Mouse (Mus musculus): ENCODE measurements around the gene Mansc4.
A peak's percentile ranks its signal among the peaks of the same experiment; 100 is the strongest.

The Mansc4 gene

GRCm38 (mm10) chr6:147085398-147086040 lies 1.3 kb downstream of the Mansc4 start:
- no peak for DNase-seq (ENCODE audit: extremely low read depth, insufficient read length, low spot score)

- DNase-seq (ENCODE audit: extremely low read depth, insufficient read length, low spot score) = no peak
Observed at GRCm38 (mm10) chr6:147079919-147080318, 6.9 kb downstream of the Mansc4 start.

GRCm38 (mm10) chr6:147076878-147077277 lies 10.0 kb downstream of the Mansc4 start:
- no peak for DNase-seq (ENCODE audit: extremely low read depth, insufficient read length, low spot score)

GRCm38 (mm10) chr6:147075808-147076387 lies 10.9 kb downstream of the Mansc4 start:
- no peak for DNase-seq (ENCODE audit: extremely low read depth, insufficient read length, low spot score)

- no peak for DNase-seq (ENCODE audit: extremely low read depth, insufficient read length, low spot score)
Observed at GRCm38 (mm10) chr6:147064944-147065261, 21.9 kb downstream of the Mansc4 start.

- no peak for DNase-seq (ENCODE audit: extremely low read depth, insufficient read length, low spot score)
Observed at GRCm38 (mm10) chr6:147064226-147064943, 22.4 kb downstream of the Mansc4 start.

GRCm38 (mm10) chr6:147062694-147063093 lies 24.1 kb downstream of the Mansc4 start:
- DNase-seq (ENCODE audit: extremely low read depth, insufficient read length, low spot score) = no peak

- no peak for DNase-seq (ENCODE audit: extremely low read depth, insufficient read length, low spot score)
Observed at GRCm38 (mm10) chr6:147062034-147062433, 24.8 kb downstream of the Mansc4 start.

GRCm38 (mm10) chr6:147061630-147062029 lies 25.2 kb downstream of the Mansc4 start:
- DNase-seq (ENCODE audit: extremely low read depth, insufficient read length, low spot score) = no peak

- no peak for DNase-seq (ENCODE audit: extremely low read depth, insufficient read length, low spot score)
Observed at GRCm38 (mm10) chr6:147059326-147059725, 27.5 kb downstream of the Mansc4 start.

- DNase-seq (ENCODE audit: extremely low read depth, insufficient read length, low spot score) = no peak
Observed at GRCm38 (mm10) chr6:147055374-147055977, 31.4 kb downstream of the Mansc4 start.

- DNase-seq (ENCODE audit: extremely low read depth, insufficient read length, low spot score) = no peak
Observed at GRCm38 (mm10) chr6:147053785-147054646, 32.8 kb downstream of the Mansc4 start.

- no peak for DNase-seq (ENCODE audit: extremely low read depth, insufficient read length, low spot score)
Observed at GRCm38 (mm10) chr6:147052440-147052839, 34.4 kb downstream of the Mansc4 start.

GRCm38 (mm10) chr6:147051666-147052065 lies 35.2 kb downstream of the Mansc4 start:
- DNase-seq (ENCODE audit: extremely low read depth, insufficient read length, low spot score) = no peak

- DNase-seq (ENCODE audit: extremely low read depth, insufficient read length, low spot score) = peak; percentile 29
Observed at GRCm38 (mm10) chr6:147049239-147049805, 37.5 kb downstream of the Mansc4 start.

- DNase-seq (ENCODE audit: extremely low read depth, insufficient read length, low spot score) = no peak
Observed at GRCm38 (mm10) chr6:147043633-147044032, 43.2 kb downstream of the Mansc4 start.

GRCm38 (mm10) chr6:147042291-147043290 lies 44.2 kb downstream of the Mansc4 start, which contains the start of gene Mrps35:
Mrps35 (plus strand) TSS chr6:147042764.
- peak; percentile 91 for DNase-seq (ENCODE audit: extremely low read depth, insufficient read length, low spot score)

- no peak for DNase-seq (ENCODE audit: extremely low read depth, insufficient read length, low spot score)
Observed at GRCm38 (mm10) chr6:147032303-147032925, 54.4 kb downstream of the Mansc4 start, which contains the start of gene Rep15. Rep15 (plus strand) TSS chr6:147032584.

Data from 3134 (cell line).